Mouse (Mus musculus) lung, postnatal 25 days (tissue): ENCODE data around the gene Habp2.

ENCODE experiments used
- DNase-seq: peaks from one replicate; pipeline ENCODE4 v3.0.0; 2022; ENCODE audit warnings: low spot score

The Habp2 gene

DNA sequence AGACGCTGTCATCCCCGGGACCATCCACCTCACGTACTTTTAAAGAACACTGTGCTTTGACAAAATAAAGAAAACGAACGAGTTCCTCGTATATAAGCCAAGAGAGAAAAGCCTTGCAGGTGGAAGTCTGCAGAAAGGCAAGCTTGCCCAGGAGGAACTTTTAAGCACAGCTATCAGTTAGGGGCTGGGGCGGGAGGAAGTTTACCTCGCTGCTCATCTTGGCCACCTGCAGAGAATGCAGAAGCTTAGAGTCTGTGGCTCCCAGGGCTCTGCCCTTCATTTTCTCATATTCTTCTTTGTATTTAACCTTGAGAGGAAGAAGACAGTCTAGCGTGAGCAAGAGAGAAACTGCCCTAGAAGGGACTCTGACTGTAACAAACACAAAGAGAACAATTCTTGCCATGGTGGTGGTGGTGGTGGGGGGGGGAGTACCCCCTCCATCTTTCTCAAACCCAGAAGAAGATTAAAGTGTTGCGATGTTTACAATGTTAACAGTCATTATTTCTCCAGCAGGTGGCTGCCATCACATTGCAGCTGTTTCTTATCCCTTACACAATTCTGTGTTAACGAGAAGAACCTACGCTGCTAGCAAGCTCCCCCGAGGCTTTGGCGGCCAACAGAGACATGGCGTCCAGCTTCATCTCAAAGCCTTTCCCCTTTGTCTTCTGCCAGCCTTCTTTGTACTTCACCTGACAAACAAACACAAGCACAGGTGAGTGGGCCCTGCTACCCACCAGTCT is 77.0 kb downstream of the Habp2 start:
- DNase-seq, result no peak

DNA sequence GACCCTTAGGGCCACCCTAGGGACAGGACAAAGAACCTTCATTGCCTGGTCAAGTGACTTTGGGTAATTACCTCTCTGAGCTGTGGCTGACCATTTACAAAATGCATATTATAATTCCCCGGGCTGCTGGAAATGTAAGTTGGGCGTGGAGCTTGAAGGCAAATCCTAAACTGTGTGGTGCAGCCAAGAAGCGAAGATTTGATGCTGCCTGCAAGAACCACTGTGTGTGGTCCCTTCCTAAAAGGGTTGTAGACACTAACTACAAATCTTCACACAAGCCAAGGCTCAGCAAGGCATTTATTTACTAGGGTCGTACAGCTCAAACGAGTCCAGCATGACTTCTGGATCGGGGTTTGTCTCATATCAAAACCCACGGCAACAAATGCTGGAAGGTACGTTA is 77.6 kb downstream of the Habp2 start:
- no peak for DNase-seq

DNA sequence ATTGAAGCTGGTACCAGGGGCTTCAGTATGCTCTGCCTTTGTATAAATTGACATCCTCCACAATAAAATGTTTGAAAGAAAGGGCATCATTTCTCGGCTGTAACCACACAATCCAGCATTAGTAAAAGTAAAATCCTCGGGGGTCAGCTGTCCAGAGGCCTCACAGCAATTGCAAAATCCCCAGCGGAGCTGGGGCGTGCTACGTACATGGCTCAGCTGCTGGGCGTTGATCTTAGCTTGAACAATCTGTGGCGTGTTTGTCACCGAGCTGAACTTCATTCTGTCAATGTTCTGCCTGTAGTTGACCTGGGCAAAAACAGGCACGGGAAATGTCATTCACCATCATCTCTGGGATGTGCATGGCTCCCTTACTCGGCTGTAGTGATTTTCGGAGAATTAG is 79.2 kb downstream of the Habp2 start:
- DNase-seq, result no peak

DNA sequence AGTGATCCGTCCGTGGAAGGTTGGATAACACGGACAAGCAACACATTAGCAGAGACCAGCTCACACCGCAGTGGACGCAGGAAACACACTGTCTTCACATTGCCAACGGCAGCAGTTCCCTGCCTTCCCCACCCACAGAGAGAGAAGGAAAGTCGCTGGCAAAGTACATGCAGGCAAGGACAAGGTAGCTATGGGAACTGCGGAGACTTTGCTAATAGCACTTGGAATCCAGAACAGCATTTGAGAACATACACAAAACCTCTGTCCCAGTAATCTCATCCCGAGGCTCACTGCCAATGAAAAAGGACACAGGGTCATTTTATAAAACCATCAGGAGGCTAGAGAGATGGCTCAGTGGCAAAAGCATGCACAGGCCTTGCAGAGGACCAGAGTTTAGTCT is 79.7 kb downstream of the Habp2 start:
- no peak for DNase-seq

DNA sequence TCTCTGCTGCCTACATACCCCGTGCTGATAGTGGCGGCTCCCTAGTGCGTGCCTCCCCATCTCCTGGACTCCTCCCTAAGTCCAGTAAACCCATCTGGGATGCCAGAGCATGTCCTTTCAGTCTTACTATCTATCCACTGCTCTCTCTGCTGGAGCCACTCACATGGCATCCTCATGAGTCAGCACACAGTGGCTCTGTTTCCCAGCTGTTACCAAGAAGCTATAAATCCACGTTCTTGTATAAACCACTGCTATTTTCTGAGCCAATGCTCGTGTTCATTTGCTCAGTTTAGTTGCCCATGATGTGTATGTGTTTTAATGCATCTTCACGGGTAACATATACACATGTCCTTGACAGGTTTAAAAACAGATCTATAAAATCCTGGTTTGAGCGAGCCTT is 80.8 kb downstream of the Habp2 start:
- no peak for DNase-seq

DNA sequence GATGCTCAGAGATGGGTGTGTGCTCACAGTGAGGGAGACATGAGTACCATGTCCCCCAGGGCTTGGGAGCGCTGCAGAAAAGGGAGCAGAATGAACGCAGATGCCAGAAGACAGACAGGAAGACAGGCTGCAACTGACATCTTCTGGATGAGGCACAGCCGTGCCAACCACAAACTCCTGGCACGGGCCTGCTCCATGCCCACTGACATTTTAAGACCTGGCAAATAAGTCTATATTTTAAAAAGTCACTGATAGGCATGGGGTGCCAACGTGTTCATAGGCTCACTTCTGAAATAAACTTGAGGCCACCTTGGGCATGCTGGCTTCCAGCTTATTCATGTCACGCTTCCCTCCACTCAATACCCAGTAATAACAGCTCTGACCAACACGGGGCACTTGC is 82.0 kb downstream of the Habp2 start:
- no peak for DNase-seq
